Mouse (Mus musculus): Measurements from ENCODE around the gene Gsdma2. TPM values are rescaled to one million over a fixed set of nuclear protein-coding genes. Genes with fewer than 3 reads are reported as not detected.
"Not testable (repeated sequence)": the region's sequence is repeated elsewhere in the genome, so short reads cannot be mapped to it uniquely, and the experiment has no call there.

Gene Gsdma2
- total and polyA plus RNA-seq, 2 experiments: not detected

GRCm38 (mm10) chr11:98603953-98604352 is 42.6 kb upstream of the Gsdma2 start:
- 73% methylated on average over 2 of the region's 2 CpGs for WGBS
- no peaks in the 10 kb centered on the region for H3K4me1 ChIP-seq (ENCODE audit: control insufficient read depth, insufficient read depth, low read length)
- peaks cover 9% of the 10 kb centered on the region for H3K27me3 ChIP-seq (ENCODE audit: control insufficient read depth, insufficient read depth, low read length)

GRCm38 (mm10) chr11:98604911-98605310 is 41.6 kb upstream of the Gsdma2 start:
- WGBS: 65% methylated on average over 6 of the region's 6 CpGs

More at GRCm38 (mm10) chr11:98603953-98604352, 42.6 kb upstream of the Gsdma2 start:
- DNase-seq (ENCODE audit: extremely low read depth, low read depth, low spot score): no peak
- Histone ChIP-seq H3K36me3 (ENCODE audit: control insufficient read depth, insufficient read depth, low read length) (no peaks in the 10 kb centered on the region), H3K4me3 (ENCODE audit: insufficient read depth, low read depth, low read length) (no peak overlapping the region), H3K27ac (replicated peaks; ENCODE audit: insufficient read depth, low read depth, low read length) (no peak overlapping the region), H3K79me2 (ENCODE audit: control insufficient read depth, insufficient read depth, low read length) (no peaks in the 10 kb centered on the region), H3K9ac (ENCODE audit: low read depth, low read length) (no peak overlapping the region)
- no peak for TF ChIP-seq POLR2A (IDR thresholded peaks at IDR 0.05; ENCODE audit: extremely low read depth, insufficient read depth, low read length)
- no peak for TF ChIP-seq CTCF (IDR thresholded peaks at IDR 0.05; ENCODE audit: low read depth, low read length)

GRCm38 (mm10) chr11:98606763-98607162 is 39.8 kb upstream of the Gsdma2 start:
- peaks cover 6% of the 10 kb centered on the region; the same call in 1 of the 2 replicates for H3K27me3 ChIP-seq (ENCODE audit: control insufficient read depth, insufficient read depth, low read length)

More at GRCm38 (mm10) chr11:98604911-98605310, 41.6 kb upstream of the Gsdma2 start:
- not testable (repeated sequence) for H3K36me3 ChIP-seq (ENCODE audit: control insufficient read depth, insufficient read depth, low read length); H3K9ac ChIP-seq (ENCODE audit: low read depth, low read length); H3K4me3 ChIP-seq (ENCODE audit: insufficient read depth, low read depth, low read length); H3K79me2 ChIP-seq (ENCODE audit: control insufficient read depth, insufficient read depth, low read length); H3K4me1 ChIP-seq (ENCODE audit: control insufficient read depth, insufficient read depth, low read length); H3K27ac ChIP-seq (replicated peaks; ENCODE audit: insufficient read depth, low read depth, low read length); DNase-seq (ENCODE audit: extremely low read depth, low read depth, low spot score); H3K27me3 ChIP-seq (ENCODE audit: control insufficient read depth, insufficient read depth, low read length)

GRCm38 (mm10) chr11:98620791-98621190 is 25.8 kb upstream of the Gsdma2 start:
- TF ChIP-seq POLR2A (IDR thresholded peaks at IDR 0.05; ENCODE audit: extremely low read depth, insufficient read depth, low read length) (no peak), CTCF (IDR thresholded peaks at IDR 0.05; ENCODE audit: low read depth, low read length) (no peak)
- H3K36me3 ChIP-seq (ENCODE audit: control insufficient read depth, insufficient read depth, low read length): no peaks in the 10 kb centered on the region
- no peak overlapping the region for H3K9ac ChIP-seq (ENCODE audit: low read depth, low read length)
- no peak overlapping the region for H3K4me3 ChIP-seq (ENCODE audit: insufficient read depth, low read depth, low read length)
- 89% methylated on average over 13 of the region's 13 CpGs for WGBS
- no peaks in the 10 kb centered on the region for H3K79me2 ChIP-seq (ENCODE audit: control insufficient read depth, insufficient read depth, low read length)
- no peaks in the 10 kb centered on the region for H3K4me1 ChIP-seq (ENCODE audit: control insufficient read depth, insufficient read depth, low read length)
- H3K27me3 ChIP-seq (ENCODE audit: control insufficient read depth, insufficient read depth, low read length): no peaks in the 10 kb centered on the region
- no peak overlapping the region for H3K27ac ChIP-seq (replicated peaks; ENCODE audit: insufficient read depth, low read depth, low read length)
- DNase-seq (ENCODE audit: extremely low read depth, low read depth, low spot score): no peak

More at GRCm38 (mm10) chr11:98606763-98607162, 39.8 kb upstream of the Gsdma2 start:
- no peak overlapping the region for H3K27ac ChIP-seq (replicated peaks; ENCODE audit: insufficient read depth, low read depth, low read length)
- H3K36me3 ChIP-seq (ENCODE audit: control insufficient read depth, insufficient read depth, low read length): no peaks in the 10 kb centered on the region
- DNase-seq (ENCODE audit: extremely low read depth, low read depth, low spot score): peak; percentile 52
- no peaks in the 10 kb centered on the region for H3K4me1 ChIP-seq (ENCODE audit: control insufficient read depth, insufficient read depth, low read length)
- H3K9ac ChIP-seq (ENCODE audit: low read depth, low read length): no peak overlapping the region
- WGBS: 7% methylated on average over 3 of the region's 3 CpGs
- H3K79me2 ChIP-seq (ENCODE audit: control insufficient read depth, insufficient read depth, low read length): no peaks in the 10 kb centered on the region
- peak; percentile 29; the same call in 1 of the 2 replicates for TF ChIP-seq CTCF (IDR thresholded peaks at IDR 0.05; ENCODE audit: low read depth, low read length)
- no peak for TF ChIP-seq POLR2A (IDR thresholded peaks at IDR 0.05; ENCODE audit: extremely low read depth, insufficient read depth, low read length)
- no peak overlapping the region for H3K4me3 ChIP-seq (ENCODE audit: insufficient read depth, low read depth, low read length)

GRCm38 (mm10) chr11:98623981-98624380 is 22.6 kb upstream of the Gsdma2 start:
- H3K27me3 ChIP-seq (ENCODE audit: control insufficient read depth, insufficient read depth, low read length); H3K4me1 ChIP-seq (ENCODE audit: control insufficient read depth, insufficient read depth, low read length); H3K9ac ChIP-seq (ENCODE audit: low read depth, low read length); H3K27ac ChIP-seq (replicated peaks; ENCODE audit: insufficient read depth, low read depth, low read length); H3K4me3 ChIP-seq (ENCODE audit: insufficient read depth, low read depth, low read length); H3K79me2 ChIP-seq (ENCODE audit: control insufficient read depth, insufficient read depth, low read length); H3K36me3 ChIP-seq (ENCODE audit: control insufficient read depth, insufficient read depth, low read length): not testable (repeated sequence)
- 61% methylated on average over 6 of the region's 6 CpGs for WGBS
- peak; percentile 48 for DNase-seq (ENCODE audit: extremely low read depth, low read depth, low spot score)

GRCm38 (mm10) chr11:98624381-98624780 is 22.2 kb upstream of the Gsdma2 start:
- H3K27me3 ChIP-seq (ENCODE audit: control insufficient read depth, insufficient read depth, low read length); H3K79me2 ChIP-seq (ENCODE audit: control insufficient read depth, insufficient read depth, low read length); DNase-seq (ENCODE audit: extremely low read depth, low read depth, low spot score); H3K4me1 ChIP-seq (ENCODE audit: control insufficient read depth, insufficient read depth, low read length); H3K9ac ChIP-seq (ENCODE audit: low read depth, low read length); H3K4me3 ChIP-seq (ENCODE audit: insufficient read depth, low read depth, low read length); H3K36me3 ChIP-seq (ENCODE audit: control insufficient read depth, insufficient read depth, low read length); H3K27ac ChIP-seq (replicated peaks; ENCODE audit: insufficient read depth, low read depth, low read length): not testable (repeated sequence)
- WGBS: 96% methylated on average over 2 of the region's 2 CpGs

All from liver, adult 2 months (tissue).